Mouse (Mus musculus) lung, adult 2 months (tissue): ENCODE data around the gene Myo16. TPM values are rescaled to one million over a fixed set of nuclear protein-coding genes. Genes with fewer than 3 reads are reported as not detected.

ENCODE experiments used
- DNase-seq: peaks from one replicate; pipeline ENCODE4 v3.0.0; 2022
- H3K4me1 ChIP-seq: fragments of 200-500 bp; 2 replicates; pipeline ENCODE4 v1.6.1; 2011; ENCODE audit warnings: low read length; ENCODE audit not compliant: control insufficient read depth, insufficient read depth
- H3K4me3 ChIP-seq: fragments of 200-500 bp; replicated peaks from 2 replicates; pipeline ENCODE3; 2011; ENCODE audit warnings: low read depth, mild to moderate bottlenecking, control low read depth, low read length; ENCODE audit errors: extremely low read depth
- CTCF ChIP-seq: fragments of 200-500 bp; IDR thresholded peaks from 2 replicates; pipeline ENCODE4 v1.5.1; 2011; ENCODE audit warnings: mild to moderate bottlenecking, low read length, control low read depth; ENCODE audit not compliant: insufficient read depth
- POLR2A ChIP-seq: fragments of 200-500 bp; IDR thresholded peaks from 2 replicates; pipeline ENCODE4 v1.6.1; 2011; ENCODE audit warnings: low read depth, mild to moderate bottlenecking, control low read depth, low read length, borderline replicate concordance; ENCODE audit errors: extremely low read depth
- WGBS: fragments of 180-500 bp; shearing (Covaris S2); methylation state at CpG from one replicate; pipeline ENCODE4 v1.1.7; 2018; 5-methylcytosine and 5-hydroxymethylcytosine counted together
- polyA plus RNA-seq: library from polyadenylated mRNA; depleted of rRNA; stranded (reverse); fragments of >200 nt; gene quantifications from 2 replicates; pipeline ENCODE4 v1.2.3, GENCODE M21; 2012

Gene Myo16
- polyA plus RNA-seq, 1 experiment: 0.26 TPM

DNA sequence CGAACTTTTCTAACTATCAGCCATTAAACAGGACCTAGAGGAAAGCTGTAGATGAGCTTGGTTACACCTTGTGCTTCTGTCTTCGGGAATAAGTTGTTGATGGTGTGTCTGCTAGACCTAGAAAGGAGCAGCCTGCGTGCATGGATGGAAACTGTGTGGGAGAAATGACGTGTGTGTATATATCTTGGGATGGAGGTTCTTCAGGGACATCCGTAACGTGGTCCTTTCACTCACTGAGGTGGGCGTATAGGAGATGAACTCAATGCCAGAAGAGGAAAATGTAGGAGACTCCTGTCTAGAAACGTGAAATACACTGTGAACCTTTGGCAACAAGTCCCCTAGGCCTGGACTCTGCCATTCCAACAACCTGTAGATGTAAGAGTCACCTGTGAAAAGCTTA lies 392.8 kb downstream of the Myo16 start:
- WGBS: 85% methylated on average over 8 of the region's 8 CpGs
- TF ChIP-seq CTCF (no peak), POLR2A (no peak)
- DNase-seq: no peak
- Histone ChIP-seq H3K4me1 (no peaks in the 10 kb centered on the region), H3K4me3 (no peak overlapping the region)

DNA sequence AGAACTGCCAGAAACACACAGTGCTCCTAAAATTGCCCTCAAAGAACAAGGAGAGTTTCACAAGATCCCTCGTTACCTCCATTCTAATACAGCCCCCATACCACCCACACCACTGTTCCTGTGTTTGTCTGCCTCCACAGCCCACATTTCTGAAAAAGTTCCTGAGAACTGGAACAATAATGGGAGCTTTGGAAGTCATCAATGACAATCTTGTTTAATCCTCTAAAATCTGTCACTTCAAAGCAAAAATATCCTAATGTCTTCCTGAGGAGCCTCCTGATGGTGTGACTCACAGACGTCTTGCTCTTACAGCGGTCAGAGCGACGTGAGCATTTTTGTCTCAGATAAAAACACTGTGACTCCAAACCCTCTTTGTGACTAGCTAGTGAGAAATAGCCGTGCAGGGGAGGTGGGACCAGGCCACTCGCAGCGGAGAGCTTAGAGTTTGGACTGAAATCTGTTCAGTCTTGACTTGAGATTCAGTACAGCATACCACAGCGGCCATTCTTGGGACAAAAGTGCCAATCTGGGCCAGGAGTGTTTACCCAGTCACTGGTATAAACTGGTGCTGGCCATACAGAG lies 394.4 kb downstream of the Myo16 start:
- 47% methylated on average over 9 of the region's 9 CpGs for WGBS
- no peak overlapping the region for H3K4me3 ChIP-seq
- no peaks in the 10 kb centered on the region for H3K4me1 ChIP-seq
- TF ChIP-seq CTCF (no peak), POLR2A (no peak)
- DNase-seq: no peak

DNA sequence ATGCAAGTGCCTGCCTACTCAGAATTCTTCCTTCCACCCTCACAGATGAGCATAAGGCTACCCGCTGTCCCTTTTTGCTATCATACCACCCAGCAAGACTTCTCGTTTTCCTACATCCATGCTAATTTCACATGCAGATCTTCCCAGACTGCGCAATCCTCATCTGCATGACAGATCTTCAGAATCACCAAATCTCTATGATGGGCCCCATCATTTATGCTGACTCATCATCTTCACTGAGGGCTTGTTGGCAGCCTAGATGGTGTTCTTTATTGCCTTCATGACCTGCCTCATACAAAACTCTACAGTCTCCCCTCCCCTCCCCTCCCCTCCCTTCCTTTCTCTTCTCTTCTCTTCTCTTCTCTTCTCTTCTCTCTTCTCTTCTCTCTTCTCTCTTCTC lies 395.7 kb downstream of the Myo16 start:
- TF ChIP-seq POLR2A (no peak), CTCF (no peak)
- H3K4me3 ChIP-seq: no peak overlapping the region
- H3K4me1 ChIP-seq: no peaks in the 10 kb centered on the region
- DNase-seq: no peak
- 95% methylated on average over 3 of the region's 3 CpGs for WGBS

- H3K4me1 ChIP-seq: no peaks in the 10 kb centered on the region
- no peak overlapping the region for H3K4me3 ChIP-seq
- no peak for TF ChIP-seq POLR2A
- no peak for DNase-seq
- WGBS: 77% methylated on average over 7 of the region's 7 CpGs
These were observed 404.2 kb downstream of the Myo16 start for GRCm38 (mm10) chr8:10557961-10558360.

- 80% methylated on average over 6 of the region's 6 CpGs for WGBS
- no peak overlapping the region for H3K4me3 ChIP-seq
- no peak for DNase-seq
- no peak for TF ChIP-seq CTCF
- no peaks in the 10 kb centered on the region for H3K4me1 ChIP-seq
These were observed 405.8 kb downstream of the Myo16 start for GRCm38 (mm10) chr8:10559479-10559878.

- TF ChIP-seq CTCF (no peak), POLR2A (no peak)
- no peaks in the 10 kb centered on the region for H3K4me1 ChIP-seq
- WGBS: 79% methylated on average over 5 of the region's 5 CpGs
- no peak overlapping the region for H3K4me3 ChIP-seq
- DNase-seq: no peak
These were observed 407.9 kb downstream of the Myo16 start for GRCm38 (mm10) chr8:10561616-10562015.

- TF ChIP-seq CTCF (no peak), POLR2A (no peak)
- Histone ChIP-seq H3K4me3 (no peak overlapping the region), H3K4me1 (no peaks in the 10 kb centered on the region)
- 78% methylated on average over 13 of the region's 13 CpGs for WGBS
- no peak for DNase-seq
These were observed 408.3 kb downstream of the Myo16 start for GRCm38 (mm10) chr8:10562046-10562445.

DNA sequence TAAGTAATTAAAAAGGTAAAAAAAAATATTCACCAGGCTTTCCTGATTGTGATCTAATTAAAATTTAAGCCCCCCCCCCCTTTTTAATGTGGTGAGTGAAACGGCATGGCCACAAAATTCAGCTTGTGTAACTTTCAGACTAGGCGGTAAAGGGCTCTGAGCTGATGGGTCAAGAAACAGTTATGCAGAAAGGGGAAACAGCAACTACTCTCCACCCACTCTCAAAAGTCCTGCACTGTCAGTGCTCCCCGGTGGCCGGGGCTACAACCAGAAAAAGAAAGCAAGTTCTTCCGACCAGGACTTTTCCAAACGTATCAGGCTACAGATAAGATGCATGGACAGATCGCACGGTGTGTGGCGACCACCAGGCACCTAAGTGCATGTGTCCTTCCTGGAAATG lies 408.9 kb downstream of the Myo16 start:
- DNase-seq: no peak
- WGBS: 75% methylated on average over 9 of the region's 9 CpGs

DNA sequence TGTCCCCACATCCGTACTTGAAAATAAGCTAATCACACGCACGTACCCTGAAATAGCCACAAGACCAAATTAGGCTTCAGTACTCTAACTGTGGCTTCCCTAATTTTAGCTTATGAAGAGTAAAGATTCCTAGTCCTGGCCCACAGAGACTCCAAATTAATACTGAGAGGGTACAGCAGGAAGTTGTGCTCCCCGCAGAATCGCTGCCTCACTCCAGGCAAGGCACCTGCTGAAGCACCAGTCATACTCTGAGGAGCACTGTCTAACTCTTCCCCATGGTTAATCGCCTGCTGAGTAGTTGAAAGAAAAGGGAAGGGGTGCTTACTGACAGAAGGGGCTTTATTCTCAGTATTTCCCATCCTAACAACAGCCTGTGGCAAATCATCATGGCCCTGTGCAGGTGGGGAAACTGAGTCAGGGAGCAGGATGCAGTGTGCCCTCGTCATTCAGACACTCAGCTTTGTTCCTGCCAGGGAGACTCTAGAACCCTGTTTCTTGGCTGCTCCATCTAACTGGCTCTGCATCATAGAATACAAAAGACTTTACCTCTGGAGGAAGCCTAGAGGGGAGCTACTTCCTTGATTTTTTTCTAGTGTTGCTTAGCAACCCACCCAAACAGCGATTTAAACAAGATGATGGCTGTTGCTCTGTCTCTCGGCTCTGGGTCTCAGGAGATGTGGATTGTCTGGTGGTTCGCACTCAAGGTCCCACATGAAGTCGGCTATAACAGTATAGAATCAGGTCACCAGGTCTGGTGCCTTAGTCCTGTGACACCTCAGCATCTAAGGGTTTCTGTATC lies 411.7 kb downstream of the Myo16 start:
- TF ChIP-seq POLR2A (no peak), CTCF (no peak)
- no peak for DNase-seq
- Histone ChIP-seq H3K4me1 (no peaks in the 10 kb centered on the region), H3K4me3 (no peak overlapping the region)
- WGBS: 71% methylated on average over 11 of the region's 11 CpGs

More for the DNA sequence above, 408.9 kb downstream of the Myo16 start:
- no peaks in the 10 kb centered on the region for H3K4me1 ChIP-seq
- H3K4me3 ChIP-seq: no peak overlapping the region
- TF ChIP-seq CTCF (no peak), POLR2A (no peak)

DNA sequence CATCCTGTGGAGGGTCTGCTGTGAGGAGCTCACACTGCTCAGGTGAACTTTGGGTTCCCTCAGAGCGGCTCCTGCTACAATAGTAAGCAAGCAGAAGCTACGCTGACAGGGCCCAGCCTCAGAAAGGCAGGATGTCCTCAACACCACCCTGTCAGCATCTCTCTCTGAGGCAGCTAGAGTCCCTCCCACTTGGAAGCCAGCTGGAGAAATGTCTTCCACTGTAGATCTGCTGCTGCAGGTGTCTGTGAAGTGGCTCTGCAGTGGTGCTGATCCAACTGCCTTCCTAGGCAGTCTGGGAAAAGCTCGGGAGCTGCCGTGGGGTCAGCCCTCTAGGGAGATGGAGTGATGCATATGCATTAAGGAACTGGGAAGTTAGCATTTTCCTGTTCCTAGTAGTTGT lies 414.7 kb downstream of the Myo16 start:
- DNase-seq: no peak
- 70% methylated on average over 4 of the region's 4 CpGs for WGBS
- H3K4me1 ChIP-seq: no peaks in the 10 kb centered on the region
- TF ChIP-seq POLR2A: no peak
- no peak for TF ChIP-seq CTCF
- no peak overlapping the region for H3K4me3 ChIP-seq

DNA sequence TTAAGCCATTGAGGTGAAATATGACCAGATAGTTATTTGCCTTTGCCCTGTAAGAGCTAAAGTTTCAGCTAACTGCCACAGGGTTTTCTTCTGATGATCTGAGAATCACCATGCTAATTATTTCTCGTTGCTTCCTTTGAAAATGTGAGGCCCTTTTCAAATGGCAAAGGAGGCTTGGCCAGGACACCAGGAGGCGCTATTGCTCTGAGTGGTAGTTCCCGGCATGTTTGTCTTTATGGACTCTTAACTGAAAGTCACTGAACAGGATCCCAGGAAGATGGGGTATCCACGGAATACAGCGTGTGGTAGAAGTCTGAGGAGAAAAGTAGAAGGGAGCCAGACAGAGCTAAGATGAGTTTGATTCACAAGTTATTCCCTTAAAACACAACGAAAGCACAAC lies 420.4 kb downstream of the Myo16 start:
- 19% methylated on average over 6 of the region's 6 CpGs for WGBS
- no peak overlapping the region for H3K4me3 ChIP-seq
- DNase-seq: peak; percentile 75

More for the DNA sequence above, 420.4 kb downstream of the Myo16 start:
- TF ChIP-seq CTCF (peak; percentile 88), POLR2A (no peak)
- no peaks in the 10 kb centered on the region for H3K4me1 ChIP-seq
